Mouse (Mus musculus) brown adipose tissue, adult 24 weeks (tissue): Measurements from ENCODE around the gene Dynll1. TPM values are rescaled to one million over a fixed set of nuclear protein-coding genes. Genes with fewer than 3 reads are reported as not detected.

Experiments
- H3K27ac ChIP-seq: fragments of 200-500 bp; replicated peaks from 2 replicates; pipeline ENCODE4 v1.5.1; 2012; ENCODE audit warnings: low read depth, mild to moderate bottlenecking, low read length
- H3K4me1 ChIP-seq: fragments of 200-500 bp; 2 replicates; pipeline ENCODE4 v1.6.1; 2012; ENCODE audit warnings: low read length, mixed read lengths; ENCODE audit not compliant: control insufficient read depth, insufficient read depth, insufficient read length
- H3K4me3 ChIP-seq: fragments of 200-500 bp; 2 replicates; pipeline ENCODE4 v1.5.1; 2012; ENCODE audit warnings: low read depth, mild to moderate bottlenecking, low read length, moderate library complexity; ENCODE audit not compliant: insufficient read depth
- polyA plus RNA-seq: library from polyadenylated mRNA; stranded (reverse); fragments of >200 nt; gene quantifications from 2 replicates; pipeline ENCODE4 v1.2.4, GENCODE M21; 2012; ENCODE audit not compliant: missing spikeins, insufficient read depth, insufficient read length

Gene Dynll1
- polyA plus RNA-seq, 1 experiment = 93.6 TPM

- Histone ChIP-seq H3K4me3 (peak within 1 kb of the TSS; percentile 90), H3K4me1 (no peaks in the 10 kb centered on the region), H3K27ac (peak within 1 kb of the TSS; percentile 90)
These were observed 21.4 kb downstream of the Dynll1 start, which contains the start of gene Coq5 for GRCm38 (mm10) chr5:115279226-115280049. TSS of gene Coq5 (plus strand) at chr5:115279666.

DNA sequence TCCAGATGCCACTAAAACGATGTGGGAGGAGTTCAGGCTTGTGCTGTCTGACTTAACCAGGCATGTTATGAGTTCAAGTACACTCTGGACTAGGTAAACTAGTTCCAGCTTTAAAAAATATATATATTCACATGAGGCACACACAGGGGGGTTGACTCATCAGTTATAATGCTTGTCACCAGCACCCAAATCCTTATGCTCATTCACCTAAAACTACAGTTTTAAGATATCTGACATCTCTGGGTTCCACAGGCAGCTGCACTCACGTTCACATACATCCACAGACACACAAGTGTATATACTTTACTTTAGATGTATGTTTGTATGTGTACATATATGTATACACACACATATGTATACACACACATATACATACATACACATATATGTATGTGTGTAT is 22.0 kb downstream of the Dynll1 start:
- Histone ChIP-seq H3K27ac (no peak overlapping the region), H3K4me1 (no peaks in the 10 kb centered on the region), H3K4me3 (no peak overlapping the region)

- Histone ChIP-seq H3K27ac (no peak overlapping the region), H3K4me1 (no peaks in the 10 kb centered on the region), H3K4me3 (no peak overlapping the region)
These were observed 22.7 kb downstream of the Dynll1 start for GRCm38 (mm10) chr5:115278053-115278452.

- Histone ChIP-seq H3K4me3 (no peak overlapping the region), H3K27ac (no peak overlapping the region), H3K4me1 (peaks cover under 1% of the 10 kb centered on the region; the same call in 1 of the 2 replicates)
These were observed 24.8 kb downstream of the Dynll1 start for GRCm38 (mm10) chr5:115275998-115276397.

DNA sequence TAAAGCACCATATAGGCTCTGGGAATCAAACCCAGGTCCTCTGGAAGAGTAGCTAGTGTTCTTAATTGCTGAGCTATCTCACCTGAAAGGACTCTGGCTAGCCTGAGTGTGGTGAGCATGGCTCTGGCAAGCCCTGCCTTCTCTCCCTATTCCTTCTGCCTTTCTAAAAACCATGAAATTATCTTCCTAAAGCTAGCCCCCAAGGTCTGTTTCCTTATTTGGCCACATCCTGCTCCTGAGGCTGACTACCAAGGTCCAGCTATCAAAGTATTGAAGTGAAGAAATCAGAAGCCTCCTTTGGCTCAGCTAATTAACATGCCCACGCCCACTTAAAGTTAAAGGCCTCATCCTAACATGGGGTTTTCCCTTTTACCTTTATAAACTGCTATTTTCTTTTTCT is 26.0 kb downstream of the Dynll1 start:
- H3K4me1 ChIP-seq = peaks cover 5% of the 10 kb centered on the region
- no peak overlapping the region for H3K4me3 ChIP-seq
- no peak overlapping the region for H3K27ac ChIP-seq

DNA sequence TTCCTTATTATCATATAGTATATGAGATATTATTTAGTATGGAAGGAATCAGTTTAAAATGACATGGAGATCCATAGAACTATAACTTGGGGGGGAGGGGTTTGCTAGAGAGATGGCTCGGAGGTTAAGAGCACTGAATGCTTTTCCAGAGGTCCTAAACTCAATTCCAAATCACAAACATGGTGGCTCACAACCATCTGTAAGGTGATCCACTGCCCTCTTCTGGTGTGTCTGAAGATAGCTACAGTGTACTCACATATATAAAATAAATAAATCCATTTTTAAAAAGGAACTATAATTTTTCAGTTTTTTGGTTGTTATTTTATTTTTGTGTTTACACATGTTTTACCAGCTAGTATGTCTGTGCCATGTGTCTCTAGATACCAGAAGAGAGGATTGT is 26.4 kb downstream of the Dynll1 start:
- Histone ChIP-seq H3K4me1 (peaks cover 9% of the 10 kb centered on the region), H3K4me3 (no peak overlapping the region), H3K27ac (no peak overlapping the region)

DNA sequence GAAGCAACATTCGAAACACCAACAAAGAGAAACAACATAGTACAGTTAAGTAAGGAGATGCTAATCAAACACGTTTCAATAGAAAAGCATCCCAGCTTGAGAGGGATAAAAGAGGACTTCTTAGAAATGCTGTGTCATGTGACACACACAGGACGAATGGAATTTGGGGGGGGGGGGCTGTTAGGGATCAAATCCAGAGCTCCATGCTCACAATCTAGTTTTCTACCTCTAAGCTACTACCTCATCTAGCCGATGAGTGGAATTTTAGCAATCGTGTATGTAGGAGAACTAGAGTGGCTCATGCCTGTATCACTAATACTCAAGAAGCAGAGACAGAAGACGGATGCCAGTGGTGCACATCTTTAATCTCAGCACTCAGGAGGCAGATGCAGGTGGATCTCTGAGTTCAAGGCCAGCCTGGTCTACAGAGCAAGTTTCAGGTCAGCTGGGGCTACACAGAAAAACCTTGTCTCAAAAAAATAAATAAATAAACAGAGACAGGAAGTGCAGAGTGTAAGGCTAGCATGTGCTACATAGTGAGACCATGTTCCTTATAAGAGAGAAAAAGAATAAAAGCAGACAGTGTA is 27.2 kb downstream of the Dynll1 start:
- peaks cover 13% of the 10 kb centered on the region for H3K4me1 ChIP-seq
- H3K27ac ChIP-seq = no peak overlapping the region
- no peak overlapping the region for H3K4me3 ChIP-seq

- peak within 1 kb of the TSS; percentile 86 for H3K4me3 ChIP-seq
- H3K27ac ChIP-seq = peak within 1 kb of the TSS; percentile 69
- H3K4me1 ChIP-seq = peaks cover 13% of the 10 kb centered on the region
These were observed 27.8 kb downstream of the Dynll1 start, which contains the start of gene Rnf10 for GRCm38 (mm10) chr5:115272812-115273548. TSS of gene Rnf10 (minus strand) at chr5:115272898.

DNA sequence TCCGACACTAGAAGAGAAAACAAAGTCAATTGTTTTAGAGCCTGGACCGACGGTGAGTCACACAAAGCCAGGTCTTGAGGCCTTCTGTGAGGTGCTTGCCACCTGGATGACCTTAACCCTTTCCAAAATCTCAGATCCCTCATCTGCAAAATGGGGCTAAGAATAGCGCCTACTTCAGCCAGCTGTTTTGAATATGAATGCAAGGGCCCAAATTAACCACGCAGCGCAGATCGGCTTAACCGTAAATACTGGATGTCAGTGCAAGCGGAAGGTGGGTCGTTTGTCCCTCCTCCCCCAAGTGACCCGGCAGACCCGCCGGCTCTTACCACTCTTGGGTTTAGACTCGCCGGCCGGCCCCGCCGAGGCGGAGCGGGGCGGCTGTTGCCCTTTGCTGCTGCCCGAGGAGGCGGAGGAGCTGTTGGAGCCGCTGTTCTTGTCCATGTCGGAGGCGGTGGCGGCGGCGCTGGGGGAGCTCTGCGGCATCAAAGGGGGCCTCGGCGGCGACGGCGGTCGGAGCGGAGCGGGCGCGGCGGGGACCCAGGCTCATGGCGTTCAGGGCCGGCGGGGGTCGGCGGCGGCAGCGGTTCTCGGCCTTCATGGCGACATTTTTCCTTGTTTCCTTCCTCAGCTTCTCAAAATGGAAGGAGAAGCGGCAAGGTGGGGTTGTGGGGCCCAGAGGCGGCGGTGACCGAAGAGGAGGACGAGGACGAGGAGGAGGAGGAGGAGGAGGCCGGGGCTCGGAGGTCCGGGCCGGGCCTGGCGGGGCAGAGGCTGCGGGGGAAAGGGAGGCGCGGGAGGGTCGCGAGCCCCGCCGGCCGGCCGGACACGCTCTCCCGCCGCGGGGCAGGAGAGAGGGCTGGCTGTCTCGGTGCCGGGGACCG is 28.6 kb downstream of the Dynll1 start:
- H3K4me1 ChIP-seq = peaks cover 17% of the 10 kb centered on the region
- peak overlapping the region; percentile 86 for H3K4me3 ChIP-seq
- H3K27ac ChIP-seq = peak overlapping the region; percentile 69

DNA sequence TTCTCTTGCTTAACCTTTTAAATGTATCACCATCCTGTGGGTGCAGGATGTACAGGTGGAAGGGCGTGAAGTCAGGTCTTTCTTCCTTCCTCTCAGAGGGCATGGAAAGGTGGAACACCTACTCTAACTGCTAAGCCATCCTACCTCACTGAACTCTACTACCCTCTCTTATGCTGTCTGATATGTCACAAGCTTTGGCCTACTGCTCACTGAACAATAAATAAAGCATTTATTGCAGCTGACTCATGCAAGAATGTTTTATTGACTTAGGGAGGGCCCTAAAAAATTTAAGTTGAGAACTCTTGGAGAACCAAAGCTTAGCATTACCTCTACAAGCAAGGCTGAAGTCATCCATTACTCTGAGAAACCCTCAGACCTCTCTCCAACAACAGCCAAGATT is 30.8 kb downstream of the Dynll1 start:
- no peak overlapping the region for H3K4me3 ChIP-seq
- peaks cover 21% of the 10 kb centered on the region for H3K4me1 ChIP-seq
- no peak overlapping the region for H3K27ac ChIP-seq

DNA sequence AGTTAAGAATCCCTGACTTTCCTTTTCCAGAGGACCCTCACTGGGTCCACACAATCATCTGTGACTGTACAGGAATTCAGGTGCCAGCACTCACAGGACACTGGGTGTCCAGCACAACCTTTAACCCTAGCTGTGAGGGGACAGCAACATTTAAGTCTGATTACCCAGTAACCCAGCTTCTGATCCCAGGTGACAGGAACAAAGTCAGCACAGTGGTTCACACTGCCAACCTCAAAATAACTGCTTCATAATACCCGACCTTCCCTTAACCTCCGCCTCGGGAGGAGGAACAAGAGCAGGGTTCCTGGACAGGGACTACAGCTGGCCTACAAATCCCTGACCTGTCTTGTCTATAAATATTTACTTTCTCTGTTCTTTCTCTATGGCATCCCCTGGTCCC is 32.5 kb downstream of the Dynll1 start:
- Histone ChIP-seq H3K4me1 (peaks cover 25% of the 10 kb centered on the region), H3K27ac (peak overlapping the region; percentile 74), H3K4me3 (no peak overlapping the region)

DNA sequence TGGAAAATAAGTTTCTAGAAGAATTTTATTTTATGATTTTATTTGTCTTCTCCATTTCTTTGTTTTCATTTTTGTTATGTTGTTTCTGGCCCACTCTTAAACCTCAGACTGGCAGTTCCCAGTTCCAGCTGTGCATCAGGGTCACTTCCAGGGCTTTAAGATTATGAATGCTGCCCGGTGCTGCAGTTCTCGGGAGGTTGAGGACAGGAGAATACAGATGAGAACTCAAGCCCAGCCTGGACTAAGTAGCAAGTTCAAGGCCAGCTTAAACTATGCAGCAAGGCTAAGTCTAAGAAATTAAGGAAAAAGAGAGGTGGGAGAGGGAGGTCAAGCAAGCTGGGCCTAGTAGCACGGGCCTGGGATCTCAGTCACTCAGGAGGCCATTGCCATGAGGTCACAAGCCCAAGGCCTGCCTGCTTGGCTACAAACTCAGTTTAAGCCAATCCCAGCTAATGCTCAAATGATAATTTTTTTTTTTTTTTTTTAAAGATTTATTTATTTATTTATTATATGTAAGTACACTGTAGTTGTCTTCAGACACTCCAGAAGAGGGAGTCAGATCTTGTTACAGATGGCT is 33.2 kb downstream of the Dynll1 start:
- peaks cover 25% of the 10 kb centered on the region for H3K4me1 ChIP-seq
- H3K4me3 ChIP-seq = no peak overlapping the region
- H3K27ac ChIP-seq = peak overlapping the region; percentile 27

- H3K4me3 ChIP-seq = no peak overlapping the region
These were observed 33.9 kb downstream of the Dynll1 start for GRCm38 (mm10) chr5:115266787-115267468.

GRCm38 (mm10) chr5:115266340-115266739 is 34.5 kb downstream of the Dynll1 start:
- peaks cover 25% of the 10 kb centered on the region for H3K4me1 ChIP-seq
- H3K4me3 ChIP-seq = no peak overlapping the region
- no peak overlapping the region for H3K27ac ChIP-seq

More at GRCm38 (mm10) chr5:115266787-115267468, 33.9 kb downstream of the Dynll1 start:
- peaks cover 25% of the 10 kb centered on the region for H3K4me1 ChIP-seq
- peak overlapping the region; percentile 29 for H3K27ac ChIP-seq
